Mouse (Mus musculus): ENCODE measurements at regions not wholly inside any gene's neighbourhood (a gene's known extent, or its start where the extent isn't known, plus 50 kb on each side); places are given as distances from the start of the nearest gene placed in this dataset.

DNA sequence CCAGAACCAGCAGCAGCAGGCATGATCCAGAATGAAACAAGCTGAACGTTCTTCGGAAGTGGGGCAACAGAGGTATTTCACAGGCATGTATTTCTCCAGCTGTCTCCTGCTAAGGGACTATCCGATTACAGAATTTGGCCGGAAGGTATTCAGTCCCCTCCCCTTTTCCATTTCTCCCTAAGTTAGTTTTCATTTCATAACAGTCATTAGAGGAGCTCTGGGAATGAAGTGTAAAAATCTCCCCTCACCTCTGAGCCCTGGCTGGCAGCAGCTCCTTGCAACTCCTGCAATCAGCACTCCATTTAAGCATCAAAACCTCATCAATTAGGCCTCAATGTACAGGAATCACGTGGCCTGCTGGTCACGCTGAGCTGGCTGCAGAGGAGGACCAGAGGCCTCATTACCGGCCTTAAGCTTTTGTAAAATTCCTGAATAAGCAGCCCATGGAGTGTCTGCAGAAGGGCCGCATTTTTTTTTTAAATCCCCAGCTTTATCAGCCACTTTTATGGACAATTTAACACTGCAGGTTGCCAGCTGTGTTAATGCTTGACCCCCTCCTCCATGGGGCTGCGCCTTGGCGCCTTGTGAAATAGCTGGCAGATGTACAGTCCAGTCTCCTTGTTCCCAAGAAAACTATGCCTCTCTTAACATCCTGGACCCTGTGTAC lies 456.1 kb upstream of the Kirrel3 start:
- DNase-seq = no peak

GRCm38 (mm10) chr9:34054435-34054834 lies 431.3 kb upstream of the Kirrel3 start:
- peak in 1 of 2 experiments; percentile 18 for DNase-seq

Measured in kidney, postnatal 25 days (tissue).